Mouse (Mus musculus): ENCODE results near the gene Ren1.
A peak's percentile ranks its signal among the peaks of the same experiment; 100 is the strongest.

The Ren1 gene

GRCm38 (mm10) chr1:133350210-133350609, at the start of gene Ren1:
Gene Ren1, plus strand, starts transcription at chr1:133350510.
- DNase-seq (ENCODE audit: low read depth, low spot score) = no peak

- no peak for DNase-seq (ENCODE audit: low read depth, low spot score)
These were observed 47.8 kb upstream of the Ren1 start for GRCm38 (mm10) chr1:133302540-133302939.

- DNase-seq (ENCODE audit: low read depth, low spot score) = peak; percentile 70
These were observed 43.5 kb upstream of the Ren1 start for GRCm38 (mm10) chr1:133306842-133307241.

DNA sequence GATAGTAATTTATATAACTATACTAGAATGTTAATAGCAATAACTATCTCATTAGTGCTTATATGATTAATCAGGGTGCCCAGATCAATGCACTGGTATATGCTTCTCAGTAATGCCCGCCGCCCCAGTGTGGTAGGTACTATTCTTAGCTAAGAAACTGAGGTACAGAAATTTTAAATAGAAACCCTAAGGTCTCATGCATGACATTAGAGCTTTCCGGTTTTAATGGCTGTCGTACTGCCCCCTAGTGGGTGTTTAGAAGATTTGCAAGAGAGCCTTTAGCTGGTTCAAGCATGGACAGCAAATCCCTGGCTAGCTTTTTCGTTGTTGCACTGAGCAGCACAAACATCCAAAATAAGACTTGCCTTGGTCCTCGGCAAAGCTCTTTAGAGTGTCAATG, 43.0 kb upstream of the Ren1 start:
- peak; percentile 84 for DNase-seq (ENCODE audit: low read depth, low spot score)

DNA sequence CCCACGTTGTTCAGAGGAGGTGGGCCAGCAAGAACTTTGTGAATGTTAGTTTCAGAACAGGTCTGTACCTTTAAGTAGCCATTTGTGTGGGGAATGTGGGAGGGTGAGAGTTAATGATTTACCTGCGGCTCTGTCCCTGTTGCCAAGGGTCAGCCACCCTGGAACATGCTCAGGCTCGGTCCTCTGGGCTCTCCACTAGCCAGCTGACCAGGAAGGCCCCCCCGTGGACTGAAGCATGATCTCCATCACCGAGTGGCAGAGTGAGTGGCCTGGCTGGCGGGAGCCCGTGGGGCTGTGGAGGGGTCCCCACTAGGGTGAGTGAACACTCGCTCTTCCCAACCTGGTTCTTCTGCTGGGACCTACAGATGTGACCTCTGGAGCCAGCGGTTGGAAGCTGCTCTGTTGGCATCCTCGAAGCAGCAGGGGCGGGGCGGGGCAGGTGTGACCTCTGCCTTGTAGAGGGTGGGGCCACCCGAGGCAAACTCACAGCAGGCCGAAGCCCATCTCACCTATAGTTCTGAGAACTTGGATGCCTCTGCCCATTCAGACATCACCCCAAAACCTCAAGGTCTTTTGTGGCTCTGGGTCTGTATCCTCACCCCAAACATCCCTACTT, 40.5 kb upstream of the Ren1 start, which contains the start of gene Golt1a:
TSS of gene Golt1a (plus strand) at position 149 of the 616 bp plus-strand sequence.
- no peak for DNase-seq (ENCODE audit: low read depth, low spot score)

- peak; percentile 55 for DNase-seq (ENCODE audit: low read depth, low spot score)
These were observed 39.1 kb upstream of the Ren1 start for GRCm38 (mm10) chr1:133311240-133311639.

DNA sequence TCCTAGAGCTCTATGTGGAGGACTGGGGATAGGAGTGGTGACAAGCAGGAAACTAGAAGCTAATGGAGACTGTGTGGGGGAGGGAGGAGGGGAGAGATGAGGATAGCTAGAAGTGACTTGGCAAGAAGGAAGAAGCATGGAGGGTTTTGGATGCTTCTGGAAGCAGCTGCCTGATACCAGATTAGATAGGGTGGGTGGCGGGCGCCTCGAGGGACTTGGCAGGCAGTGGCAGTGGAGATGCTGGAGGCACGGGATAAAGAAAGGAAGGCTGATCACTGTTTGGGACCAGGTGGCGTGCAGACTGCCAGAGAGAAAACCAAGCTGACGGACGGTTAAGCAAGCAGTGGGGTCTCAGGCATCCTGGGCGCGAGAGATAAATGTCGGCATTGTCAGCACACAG, 38.4 kb upstream of the Ren1 start:
- no peak for DNase-seq (ENCODE audit: low read depth, low spot score)

DNA sequence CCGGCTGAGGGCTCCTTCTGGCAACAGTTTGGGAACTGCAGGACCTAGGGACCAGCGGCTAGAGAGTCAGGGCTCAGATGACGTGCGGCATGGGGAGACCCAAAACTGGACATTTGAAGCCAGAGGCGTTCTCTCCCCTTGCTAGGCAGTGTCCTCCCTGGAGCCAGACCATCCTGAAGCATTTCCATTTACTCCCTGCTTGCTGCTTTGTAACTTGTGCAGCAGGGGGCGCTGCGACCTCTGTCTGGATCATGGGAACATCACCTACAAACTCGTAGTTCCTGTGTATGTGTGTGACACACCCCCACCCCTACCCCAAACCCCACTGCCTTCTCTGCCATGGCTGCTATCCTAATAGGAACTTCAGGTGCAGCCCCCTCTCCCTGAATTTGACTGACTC, 35.9 kb upstream of the Ren1 start:
- DNase-seq (ENCODE audit: low read depth, low spot score) = peak; percentile 80

GRCm38 (mm10) chr1:133315775-133316174, 34.5 kb upstream of the Ren1 start:
- no peak for DNase-seq (ENCODE audit: low read depth, low spot score)

- no peak for DNase-seq (ENCODE audit: low read depth, low spot score)
These were observed 33.7 kb upstream of the Ren1 start for GRCm38 (mm10) chr1:133316577-133316976.

GRCm38 (mm10) chr1:133317149-133317548, 33.2 kb upstream of the Ren1 start:
- peak; percentile 55 for DNase-seq (ENCODE audit: low read depth, low spot score)

GRCm38 (mm10) chr1:133321267-133321925, 28.9 kb upstream of the Ren1 start, which contains the start of gene Kiss1:
Gene Kiss1, plus strand, starts transcription at chr1:133321875.
- DNase-seq (ENCODE audit: low read depth, low spot score) = no peak

GRCm38 (mm10) chr1:133323333-133323732, 27.0 kb upstream of the Ren1 start:
- DNase-seq (ENCODE audit: low read depth, low spot score) = no peak

- peak; percentile 54 for DNase-seq (ENCODE audit: low read depth, low spot score)
These were observed 24.4 kb upstream of the Ren1 start for GRCm38 (mm10) chr1:133325951-133326350.

DNA sequence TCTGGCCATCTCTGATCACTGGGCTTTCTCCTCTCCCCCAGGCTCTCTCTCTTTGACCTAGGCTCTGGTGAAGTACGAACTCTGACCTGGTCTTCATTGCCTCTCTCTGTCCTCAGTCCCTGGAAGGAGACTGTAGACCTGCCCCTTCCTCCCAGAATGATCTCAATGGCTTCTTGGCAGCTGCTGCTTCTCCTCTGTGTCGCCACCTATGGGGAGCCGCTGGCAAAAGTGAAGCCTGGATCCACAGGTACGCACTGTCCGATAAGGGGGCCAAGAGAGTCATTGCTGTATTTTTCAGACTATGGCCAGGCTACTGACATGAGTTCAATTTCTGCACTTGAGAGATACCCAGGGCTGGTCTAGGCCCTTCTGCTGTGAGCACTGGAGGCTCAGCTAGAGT, 23.2 kb upstream of the Ren1 start:
- no peak for DNase-seq (ENCODE audit: low read depth, low spot score)

DNA sequence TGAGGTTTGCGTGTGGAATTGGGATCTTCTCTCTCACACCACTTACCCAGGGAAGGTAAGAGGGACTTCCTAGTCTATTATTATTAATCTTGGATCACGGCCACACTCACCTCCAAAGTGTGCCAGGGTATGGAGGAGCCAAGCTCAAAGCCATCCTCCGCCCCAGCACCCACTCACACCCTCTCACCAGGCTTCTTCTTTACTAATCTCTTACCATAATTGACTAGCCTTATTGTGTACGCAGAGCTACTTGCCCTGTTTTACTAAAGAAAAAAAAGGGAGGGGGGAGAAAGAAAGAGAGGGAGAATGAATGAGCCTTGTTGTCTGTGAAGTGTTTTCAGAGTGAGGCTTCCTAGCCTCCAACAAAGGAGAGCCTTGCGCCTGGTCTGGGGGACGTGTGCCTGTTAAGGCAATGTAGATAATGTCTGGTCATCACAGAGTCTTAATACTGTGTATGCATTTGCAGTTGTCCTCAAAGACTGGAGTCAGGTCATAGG, 22.0 kb upstream of the Ren1 start:
- DNase-seq (ENCODE audit: low read depth, low spot score) = no peak

DNA sequence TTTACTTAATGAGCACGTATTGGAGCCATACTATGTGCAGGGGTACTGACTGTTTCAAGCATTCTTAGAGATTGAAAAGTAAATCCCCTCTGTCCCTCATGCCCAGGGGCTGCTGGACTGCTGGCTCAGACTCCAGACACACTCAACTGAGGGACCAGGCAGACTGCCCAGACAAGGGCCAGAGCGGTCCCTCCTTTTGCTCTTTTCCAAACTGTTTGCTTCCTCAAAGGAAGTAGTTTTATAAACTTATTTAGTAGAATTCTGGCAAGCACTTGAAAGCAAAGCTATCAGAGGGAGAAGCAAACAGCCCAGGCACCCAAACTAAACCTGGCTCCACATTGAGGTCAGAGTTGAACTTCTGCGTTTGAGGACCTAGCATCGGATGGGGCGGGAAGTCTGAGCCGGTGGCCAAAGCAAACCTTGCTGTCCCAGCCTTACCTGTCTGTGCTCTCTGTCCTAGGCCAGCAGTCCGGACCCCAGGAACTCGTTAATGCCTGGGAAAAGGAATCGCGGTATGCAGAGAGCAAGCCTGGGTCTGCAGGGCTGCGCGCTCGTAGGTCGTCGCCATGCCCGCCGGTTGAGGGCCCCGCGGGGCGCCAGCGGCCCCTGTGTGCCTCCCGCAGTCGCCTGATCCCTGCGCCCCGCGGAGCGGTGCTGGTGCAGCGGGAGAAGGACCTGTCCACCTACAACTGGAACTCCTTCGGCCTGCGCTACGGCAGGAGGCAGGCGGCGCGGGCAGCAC, 21.2 kb upstream of the Ren1 start:
- no peak for DNase-seq (ENCODE audit: low read depth, low spot score)

DNA sequence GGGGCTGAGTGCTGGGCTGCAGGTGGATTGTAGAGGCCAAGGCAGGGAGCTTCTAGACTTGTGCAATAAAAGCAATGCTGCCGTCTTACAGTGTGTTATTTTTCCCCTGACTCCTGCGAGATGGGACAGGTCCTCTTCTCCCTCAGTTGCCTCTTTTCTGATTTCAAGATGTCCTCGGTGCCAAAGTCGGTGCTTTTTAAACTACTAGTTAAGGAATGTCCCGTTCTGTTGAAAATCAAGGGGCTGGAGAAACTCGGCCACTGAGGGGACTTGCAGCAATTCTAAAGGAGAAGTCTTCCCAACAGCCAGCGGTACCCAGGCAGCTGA, 20.7 kb upstream of the Ren1 start:
- no peak for DNase-seq (ENCODE audit: low read depth, low spot score)

DNA sequence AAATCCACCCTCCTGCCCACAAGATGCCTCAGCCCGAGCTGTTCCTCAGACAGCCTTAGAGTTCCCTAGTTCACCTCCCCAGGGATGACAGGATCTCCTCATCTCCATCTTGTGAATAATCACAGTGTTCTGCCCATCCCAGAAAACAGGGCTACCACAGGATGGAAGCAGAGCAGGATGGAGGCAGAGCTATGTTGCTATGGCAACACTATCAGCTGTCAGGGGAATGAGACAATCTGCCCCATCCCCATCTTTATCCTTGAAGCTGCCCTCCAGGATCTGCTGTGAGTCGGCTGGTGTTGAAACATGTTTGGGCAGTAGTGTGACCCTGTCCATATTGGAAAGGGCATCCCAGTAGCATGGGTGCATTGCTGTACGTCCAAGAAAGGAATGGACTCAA, 19.2 kb upstream of the Ren1 start:
- peak; percentile 51 for DNase-seq (ENCODE audit: low read depth, low spot score)

DNA sequence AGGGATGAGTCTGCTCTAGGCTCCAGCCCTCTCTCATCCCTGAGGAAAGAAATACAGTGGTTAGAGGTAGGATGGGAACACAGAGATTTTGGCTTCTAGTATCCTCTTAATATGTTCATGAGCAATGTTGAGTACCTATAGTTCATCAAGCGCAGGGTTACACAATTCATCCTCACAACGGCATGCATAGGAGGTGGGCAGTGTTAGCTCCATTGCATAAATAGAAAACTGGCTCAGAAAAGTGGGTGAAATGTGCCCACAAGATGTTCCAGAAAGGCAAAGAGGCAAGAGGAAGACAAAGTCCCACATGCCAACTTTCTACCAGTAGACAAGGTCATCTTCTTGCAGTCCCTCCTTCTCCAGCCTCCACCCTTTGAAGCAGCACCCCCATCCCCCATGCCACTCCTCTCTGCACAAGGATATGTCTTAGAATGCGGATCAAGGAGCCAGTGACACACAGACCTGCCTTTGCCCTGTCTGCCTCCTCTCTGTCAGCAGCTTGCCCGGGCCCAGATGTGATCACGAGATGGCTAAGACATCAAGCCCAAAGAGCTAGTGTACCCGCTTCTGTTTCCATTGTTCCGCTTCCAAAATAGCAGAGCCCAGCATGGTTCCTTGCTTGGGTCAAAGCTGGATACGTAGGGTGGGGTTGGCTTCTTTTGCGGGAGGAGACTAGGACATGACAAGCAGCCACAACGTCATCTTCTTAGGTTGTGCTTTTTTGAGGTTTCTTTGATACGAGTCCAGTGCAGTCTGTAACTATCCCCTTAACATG, 17.5 kb upstream of the Ren1 start:
- peak; percentile 68 for DNase-seq (ENCODE audit: low read depth, low spot score)

- DNase-seq (ENCODE audit: low read depth, low spot score) = peak; percentile 95
These were observed 16.4 kb upstream of the Ren1 start for GRCm38 (mm10) chr1:133333937-133334336.

GRCm38 (mm10) chr1:133340403-133340802, 9.9 kb upstream of the Ren1 start:
- peak; percentile 76 for DNase-seq (ENCODE audit: low read depth, low spot score)

Measured in R1 (cell line).